Mouse (Mus musculus) heart, postnatal 25 days (tissue): ENCODE measurements around the gene Prtn3. TPM values are rescaled to one million over a fixed set of nuclear protein-coding genes. Genes with fewer than 3 reads are reported as not detected.

Experiments used
- microRNA-seq: library from miRNA; unstranded; fragments of <30 nt; microRNA quantifications from one replicate; pipeline ENCODE4 v1.2.0, GENCODE M21; 2022
- total RNA-seq, 2 experiments: library from RNA; stranded (reverse); gene quantifications; 2 replicates each; pipeline ENCODE4 v1.2.3; 2021

Prtn3 gene
- total RNA-seq, 2 experiments from 2014 or later: 0.44 TPM; not detected in 1

Small RNA genes lying within 50 kb of the gene (microRNA-seq; reads per million reads assigned to microRNA genes)
- not detected for gene Mir6910

Other genes with a start within 250 kb of the Prtn3 start
- 1 to 10 TPM; 2.2 to 2.4 TPM for gene Shc2, start 236.6 kb upstream of the Prtn3 start, total RNA-seq
- gene Odf3l2, start 228.7 kb upstream of the Prtn3 start, total RNA-seq: not detected
- not detected for gene Madcam1, start 209.9 kb upstream of the Prtn3 start, total RNA-seq
- gene Tpgs1, start 205.1 kb upstream of the Prtn3 start, total RNA-seq: 10 to 100 TPM; 18.3 to 19.4 TPM
- gene Cdc34, start 192.3 kb upstream of the Prtn3 start, total RNA-seq: 100 to 1,000 TPM; 183 to 190 TPM
- 1 to 10 TPM; 6.0 to 7.2 TPM for gene Gzmm, start 185.5 kb upstream of the Prtn3 start, total RNA-seq
- 1,000 to 10,000 TPM; 1,236 to 1,242 TPM for gene Bsg, start 170.0 kb upstream of the Prtn3 start, total RNA-seq
- 10 to 100 TPM; 26.0 to 28.5 TPM for gene Hcn2, start 157.8 kb upstream of the Prtn3 start, total RNA-seq
- 10 to 100 TPM; 37.0 to 38.6 TPM for gene Polrmt, start 127.9 kb upstream of the Prtn3 start, total RNA-seq
- gene Fgf22, start 119.4 kb upstream of the Prtn3 start, total RNA-seq: not detected
- 10 to 100 TPM; 21.2 to 22.8 TPM for gene Rnf126, start 107.5 kb upstream of the Prtn3 start, total RNA-seq
- gene Fstl3, start 97.2 kb upstream of the Prtn3 start, total RNA-seq: 1 to 10 TPM; 2.9 to 4.2 TPM
- not detected for gene Prss57, start 83.5 kb upstream of the Prtn3 start, total RNA-seq
- gene Palm, start 80.9 kb upstream of the Prtn3 start, total RNA-seq: 10 to 100 TPM; 70.3 to 77.3 TPM
- under 1 TPM; 0.59 to 0.70 TPM for gene Misp, start 53.5 kb upstream of the Prtn3 start, total RNA-seq
- 10 to 100 TPM; 54.6 to 59.3 TPM for gene Ptbp1, start 20.0 kb upstream of the Prtn3 start, total RNA-seq
- gene Plppr3, start 158 bp downstream of the Prtn3 start, total RNA-seq: not detected
- gene Elane, start 11.8 kb downstream of the Prtn3 start, total RNA-seq: not detected
- 10 to 100 TPM; 11.1 to 61.8 TPM for gene Cfd, start 16.4 kb downstream of the Prtn3 start, total RNA-seq
- gene Med16, start 34.4 kb downstream of the Prtn3 start, total RNA-seq: 10 to 100 TPM; 49.2 to 50.7 TPM
- not detected for gene Gm26602, start 36.4 kb downstream of the Prtn3 start, total RNA-seq
- under 1 TPM; 0.14 to 0.18 TPM for gene Kiss1r, start 42.5 kb downstream of the Prtn3 start, total RNA-seq
- 10 to 100 TPM; 81.1 to 82.9 TPM for gene R3hdm4, start 46.7 kb downstream of the Prtn3 start, total RNA-seq
- gene Arid3a, start 52.6 kb downstream of the Prtn3 start, total RNA-seq: 1 to 10 TPM; 1.9 to 2.0 TPM
- 10 to 100 TPM; 20.5 to 30.1 TPM for gene Wdr18, start 85.7 kb downstream of the Prtn3 start, total RNA-seq
- under 1 TPM; 0.14 to 0.21 TPM for gene Grin3b, start 96.2 kb downstream of the Prtn3 start, total RNA-seq
- gene Tmem259, start 109.9 kb downstream of the Prtn3 start, total RNA-seq: 100 to 1,000 TPM; 110 to 115 TPM
- 10 to 100 TPM; 35.9 to 36.6 TPM for gene Cnn2, start 114.1 kb downstream of the Prtn3 start, total RNA-seq
- gene Abca7, start 122.0 kb downstream of the Prtn3 start, total RNA-seq: 1 to 10 TPM; 6.5 to 6.7 TPM
- gene Arhgap45, start 142.2 kb downstream of the Prtn3 start, total RNA-seq: 1 to 10 TPM; 4.7 to 4.9 TPM
- gene Polr2e, start 165.3 kb downstream of the Prtn3 start, total RNA-seq: 10 to 100 TPM; 79.3 to 81.2 TPM
- gene Gpx4, start 172.7 kb downstream of the Prtn3 start, total RNA-seq: 100 to 1,000 TPM; 691 to 812 TPM
- gene Sbno2, start 231.1 kb downstream of the Prtn3 start, total RNA-seq: 10 to 100 TPM; 11.0 to 11.6 TPM
- gene Stk11, start 241.3 kb downstream of the Prtn3 start, total RNA-seq: 100 to 1,000 TPM; 133 to 138 TPM